Mouse (Mus musculus): ENCODE data around the gene Alg9. TPM values are rescaled to one million over a fixed set of nuclear protein-coding genes. Genes with fewer than 3 reads are reported as not detected.

Alg9 gene
- 12.8 and 17.6 TPM in 2 replicates for polyA plus RNA-seq (2015; fragmentation: Nextera tagmentation; extraction: Ambion mirVana)

GRCm38 (mm10) chr9:50774991-50775612 is at the start of gene Alg9, which contains the start of gene 1110032A03Rik:
Alg9 (plus strand) TSS chr9:50775019.
1110032A03Rik (minus strand) TSS chr9:50775520.

GRCm38 (mm10) chr9:50738914-50739870 is 35.6 kb upstream of the Alg9 start, which contains the start of gene Dixdc1:
Dixdc1 (minus strand) TSS chr9:50739517.

DNA sequence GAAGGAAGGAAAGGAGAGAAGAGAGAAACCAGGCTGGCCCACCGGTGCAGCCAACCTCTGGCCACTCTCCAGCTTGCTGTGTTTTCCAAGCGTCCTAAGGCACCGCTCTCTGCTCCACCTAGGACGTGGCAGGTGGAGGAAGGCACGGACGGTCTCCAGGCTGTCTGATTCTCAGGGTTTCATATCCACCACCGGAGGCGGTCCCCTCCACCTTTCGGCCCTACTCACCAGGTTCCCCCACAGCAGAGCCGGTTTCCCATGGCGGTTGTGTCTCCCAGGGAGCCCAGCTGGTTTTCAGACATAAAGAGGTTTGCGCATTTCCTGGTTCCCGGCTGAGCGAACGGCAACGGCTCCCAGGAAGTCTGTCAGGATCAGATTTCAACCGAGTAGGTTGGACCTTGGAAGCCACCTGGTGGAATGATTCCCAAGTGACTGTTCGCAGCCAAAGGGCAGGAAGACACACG is 28.6 kb upstream of the Alg9 start, which contains the start of gene 2310030G06Rik:
Gene 2310030G06Rik (minus strand): TSS at position 323 of the 464 bp plus-strand sequence.

GRCm38 (mm10) chr9:50751323-50751722 is 23.5 kb upstream of the Alg9 start, which contains the start of gene Cryab:
Cryab (plus strand) TSS chr9:50751325.

DNA sequence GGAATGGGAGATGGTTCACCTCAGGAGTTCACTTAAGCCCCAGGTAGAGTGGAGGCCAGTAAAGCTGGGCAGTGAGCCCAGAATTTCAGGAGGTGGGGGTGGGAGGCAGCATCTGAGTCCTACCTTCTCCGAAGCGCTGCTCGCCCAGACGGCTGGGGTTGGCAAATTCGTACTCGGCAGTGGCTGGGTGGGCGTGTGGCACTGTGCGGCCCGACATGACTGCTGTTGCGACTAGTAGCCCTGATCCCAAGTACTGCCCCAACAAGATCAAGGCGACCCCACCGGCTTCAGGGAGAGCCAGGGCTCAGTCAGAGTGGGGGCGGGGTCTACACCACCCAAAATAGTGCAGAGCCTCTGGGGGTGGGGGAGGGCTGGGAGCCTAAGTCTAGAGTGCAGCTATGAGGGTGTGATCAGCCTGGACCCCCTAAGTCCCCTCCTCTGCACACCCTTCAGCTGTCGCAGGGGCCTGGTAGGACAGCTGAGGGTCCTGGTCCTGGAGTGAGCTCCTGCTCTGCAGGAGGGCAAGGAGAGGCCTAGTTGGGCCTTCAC is 22.7 kb upstream of the Alg9 start, which contains the start of gene Hspb2:
Gene Hspb2 (minus strand): TSS at position 301 of the 549 bp plus-strand sequence.

DNA sequence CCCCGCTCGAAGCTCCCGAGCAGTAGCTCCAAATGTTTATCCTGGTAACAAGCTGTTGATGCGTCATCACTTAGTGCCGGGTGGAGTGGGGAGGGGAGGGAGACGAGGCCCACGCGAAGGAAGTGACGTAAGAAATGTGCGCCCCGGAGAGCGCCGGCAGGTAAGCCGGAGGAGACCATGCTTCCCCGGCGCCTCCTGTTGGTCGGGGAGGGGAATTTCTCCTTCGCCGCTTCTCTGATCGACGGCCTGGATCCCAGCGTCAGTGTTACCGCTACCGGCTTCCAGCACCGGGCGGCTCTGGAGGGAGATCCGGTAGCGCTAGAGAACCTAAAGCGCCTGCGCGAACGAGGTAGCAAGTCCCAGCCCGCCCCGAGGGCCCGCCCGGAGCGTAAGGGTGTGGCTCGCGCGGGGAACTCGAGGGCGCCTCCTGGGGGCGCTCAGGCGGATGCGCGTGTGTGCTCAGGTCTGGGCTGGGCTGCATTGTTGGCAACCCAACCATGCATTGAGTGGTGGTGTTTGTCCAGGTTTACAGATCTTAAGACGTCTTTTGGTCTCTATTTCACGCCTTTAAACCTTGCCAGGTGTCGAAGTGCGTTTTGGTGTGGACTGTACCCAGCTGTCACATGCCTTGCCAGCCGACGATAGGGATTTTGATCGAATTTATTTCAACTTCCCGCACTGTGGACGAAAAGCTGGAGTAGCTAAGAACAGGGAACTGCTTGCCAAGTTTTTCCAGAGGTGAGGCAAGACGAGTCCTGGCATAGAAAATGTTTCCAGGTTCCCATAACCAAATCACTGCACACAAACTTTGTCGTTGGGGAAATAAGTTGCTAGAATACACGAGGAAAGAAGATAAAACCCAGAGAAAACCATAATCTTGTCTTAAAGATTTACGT is 6.5 kb upstream of the Alg9 start, which contains the start of gene Fdxacb1:
Gene Fdxacb1 (plus strand): TSS at position 130 of the 896 bp plus-strand sequence.

DNA sequence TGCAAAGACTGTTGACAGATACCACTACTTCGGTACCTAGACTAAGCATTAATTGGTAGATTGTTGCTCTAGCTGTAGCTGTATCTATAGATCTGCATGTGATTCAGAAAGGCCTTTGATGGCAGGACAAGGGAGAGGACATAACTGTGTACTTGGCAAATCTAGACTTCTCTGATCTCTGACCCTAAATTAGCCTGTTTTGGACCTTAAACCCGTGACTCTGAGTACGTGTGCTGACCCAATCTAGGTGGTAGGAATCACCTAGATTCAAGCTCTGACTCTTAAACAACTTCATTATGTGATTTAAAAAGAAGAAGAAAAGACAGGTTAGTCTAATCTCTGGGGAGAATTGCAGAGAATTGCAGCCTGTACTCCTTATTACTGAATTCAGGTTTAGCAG is 70.3 kb downstream of the Alg9 start, which contains the start of gene Ppp2r1b:
Gene Ppp2r1b (plus strand): TSS at position 221 of the 400 bp plus-strand sequence.

Other genes with a start within 250 kb of the Alg9 start
- gene Pts, start 246.3 kb upstream of the Alg9 start, polyA plus RNA-seq (2015; fragmentation: Nextera tagmentation; extraction: Ambion mirVana), result 51.1 and 58.1 TPM in 2 replicates
- 4.8 and 8.2 TPM in 2 replicates for gene Il18, start 220.2 kb upstream of the Alg9 start, polyA plus RNA-seq (2015; fragmentation: Nextera tagmentation; extraction: Ambion mirVana)
- gene Bco2, start 219.8 kb upstream of the Alg9 start, polyA plus RNA-seq (2015; fragmentation: Nextera tagmentation; extraction: Ambion mirVana), result 0.17 and 0.19 TPM in 2 replicates
- gene Tex12, start 213.7 kb upstream of the Alg9 start, polyA plus RNA-seq (2015; fragmentation: Nextera tagmentation; extraction: Ambion mirVana), result not detected in 2 replicates
- gene Sdhd, start 171.2 kb upstream of the Alg9 start, polyA plus RNA-seq (2015; fragmentation: Nextera tagmentation; extraction: Ambion mirVana), result 647 and 653 TPM in 2 replicates
- 233 and 251 TPM in 2 replicates for gene Timm8b, start 171.1 kb upstream of the Alg9 start, polyA plus RNA-seq (2015; fragmentation: Nextera tagmentation; extraction: Ambion mirVana)
- gene Pih1d2, start 157.7 kb upstream of the Alg9 start, polyA plus RNA-seq (2015; fragmentation: Nextera tagmentation; extraction: Ambion mirVana), result 0.77 and 1.0 TPM in 2 replicates
- 11.4 and 11.5 TPM in 2 replicates for gene Nkapd1, start 157.6 kb upstream of the Alg9 start, polyA plus RNA-seq (2015; fragmentation: Nextera tagmentation; extraction: Ambion mirVana)
- 152 and 165 TPM in 2 replicates for gene Dlat, start 115.2 kb upstream of the Alg9 start, polyA plus RNA-seq (2015; fragmentation: Nextera tagmentation; extraction: Ambion mirVana)
- 5.2 and 6.3 TPM in 2 replicates for gene Dixdc1, start 35.5 kb upstream of the Alg9 start, polyA plus RNA-seq (2015; fragmentation: Nextera tagmentation; extraction: Ambion mirVana)
- 1.7 and 2.6 TPM in 2 replicates for gene 2310030G06Rik, start 28.5 kb upstream of the Alg9 start, polyA plus RNA-seq (2015; fragmentation: Nextera tagmentation; extraction: Ambion mirVana)
- gene Cryab, start 23.7 kb upstream of the Alg9 start, polyA plus RNA-seq (2015; fragmentation: Nextera tagmentation; extraction: Ambion mirVana), result 938 and 1,056 TPM in 2 replicates
- gene Hspb2, start 22.7 kb upstream of the Alg9 start, polyA plus RNA-seq (2015; fragmentation: Nextera tagmentation; extraction: Ambion mirVana), result 267 and 317 TPM in 2 replicates
- gene Fdxacb1, start 6.8 kb upstream of the Alg9 start, polyA plus RNA-seq (2015; fragmentation: Nextera tagmentation; extraction: Ambion mirVana), result 7.0 and 8.2 TPM in 2 replicates
- gene 1110032A03Rik, start 501 bp downstream of the Alg9 start, polyA plus RNA-seq (2015; fragmentation: Nextera tagmentation; extraction: Ambion mirVana), result 33.2 and 34.6 TPM in 2 replicates
- gene Ppp2r1b, start 70.3 kb downstream of the Alg9 start, polyA plus RNA-seq (2015; fragmentation: Nextera tagmentation; extraction: Ambion mirVana), result 9.8 and 16.7 TPM in 2 replicates
- 7.8 and 16.6 TPM in 2 replicates for gene Sik2, start 234.1 kb downstream of the Alg9 start, polyA plus RNA-seq (2015; fragmentation: Nextera tagmentation; extraction: Ambion mirVana)

All from skeletal muscle tissue, postnatal 0 days (tissue).